Mouse (Mus musculus): ENCODE results near the gene Tmprss13. TPM values are rescaled to one million over a fixed set of nuclear protein-coding genes. Genes with fewer than 3 reads are reported as not detected.
A peak's percentile ranks its signal among the peaks of the same experiment; 100 is the strongest.

Gene Tmprss13
- total RNA-seq, 2 experiments from 2014 or later, result 2.3 to 2.8 TPM

- intact Hi-C loops (cut with DNase I), result no loop called here
- DNase-seq, result no peak
Measured at GRCm38 (mm10) chr9:45376883-45377282, 58.0 kb downstream of the Tmprss13 start.

DNA sequence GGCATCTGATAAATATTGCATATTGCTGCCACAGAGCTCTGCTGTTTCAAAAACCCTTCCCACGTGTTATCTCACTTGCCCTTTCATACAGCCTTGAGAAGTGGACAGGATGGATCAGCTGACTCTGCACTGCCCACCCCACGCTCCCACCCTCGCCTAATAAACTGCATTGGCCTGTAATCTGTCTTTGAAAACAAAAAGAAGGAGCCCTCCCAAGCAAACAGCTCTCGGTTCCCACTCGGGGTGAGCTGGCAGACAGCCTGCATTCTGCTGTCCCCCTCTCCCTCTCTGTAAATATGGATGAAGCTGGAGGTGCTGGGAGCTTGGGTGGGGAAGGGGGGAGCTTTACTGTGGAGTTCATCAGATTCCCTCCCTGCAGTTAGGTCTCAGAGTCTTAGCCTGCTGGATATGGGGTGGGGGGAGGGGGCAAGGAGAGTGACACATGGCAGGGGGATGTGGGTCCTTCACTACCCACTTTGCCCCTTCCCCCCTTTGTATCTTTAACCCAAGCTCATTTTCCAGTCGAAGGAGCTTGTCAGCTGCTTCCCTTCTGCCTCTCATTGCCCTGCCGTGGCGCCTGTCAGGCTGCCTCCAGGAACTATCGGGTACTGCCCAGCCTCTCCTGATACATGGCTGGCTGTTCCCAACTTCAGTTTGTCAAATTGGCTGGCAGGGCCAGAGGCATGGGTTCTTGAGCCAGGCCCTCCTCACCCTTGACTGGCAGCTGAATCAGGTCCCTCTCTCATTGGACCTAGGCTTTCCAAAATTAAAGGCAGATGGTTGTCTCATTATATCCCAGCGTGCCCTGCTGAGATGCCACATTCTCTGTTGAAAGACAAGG, 61.7 kb downstream of the Tmprss13 start:
- intact Hi-C loops (cut with DNase I), result no loop called here
- DNase-seq, result no peak

- no peak for DNase-seq
- intact Hi-C loops (cut with DNase I), result no loop called here
Measured at GRCm38 (mm10) chr9:45382336-45382735, 63.4 kb downstream of the Tmprss13 start.

DNA sequence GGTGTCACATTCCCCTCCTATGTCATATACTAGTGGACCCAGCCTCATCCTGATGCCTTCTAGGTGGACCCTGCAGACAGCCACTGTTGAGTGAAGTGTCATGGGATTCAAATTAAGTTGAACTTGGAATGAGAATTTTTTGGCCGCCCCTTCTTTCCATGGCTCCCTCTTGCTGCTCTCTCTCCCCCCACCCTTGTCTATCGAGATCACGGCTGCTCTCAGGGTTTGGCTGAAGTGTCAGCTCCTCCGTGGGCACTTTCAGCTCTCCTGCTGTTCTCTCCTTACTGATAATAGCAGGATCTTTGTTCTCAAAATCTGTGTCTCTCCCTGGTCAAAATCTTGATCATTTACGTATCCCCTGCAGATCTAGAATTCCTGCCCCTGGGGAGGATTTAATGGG, 63.9 kb downstream of the Tmprss13 start:
- no peak for DNase-seq
- intact Hi-C loops (cut with DNase I), result no loop called here

DNA sequence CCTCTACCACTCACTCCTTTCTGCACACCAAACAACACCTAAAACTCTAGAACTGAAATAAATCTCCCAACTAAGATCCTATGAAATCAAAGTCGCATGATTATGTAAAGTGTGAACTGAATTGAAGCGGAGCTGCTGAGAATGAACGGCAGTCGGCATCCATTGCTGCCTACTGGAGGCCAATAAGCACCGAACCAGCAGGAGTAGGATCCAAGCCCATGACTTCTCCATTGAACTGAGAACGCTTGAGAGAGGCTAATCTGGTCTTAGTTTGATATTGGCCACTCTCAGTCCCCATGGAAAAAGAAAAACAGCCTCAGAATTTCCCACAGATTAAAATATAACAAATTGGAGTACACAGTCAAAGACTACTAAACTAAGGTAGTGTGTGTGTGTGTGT, 65.0 kb downstream of the Tmprss13 start:
- intact Hi-C loops (cut with DNase I), result no loop called here
- DNase-seq, result no peak

GRCm38 (mm10) chr9:45386698-45387097, 67.8 kb downstream of the Tmprss13 start:
- intact Hi-C loops (cut with DNase I), result no loop called here
- no peak for DNase-seq

DNA sequence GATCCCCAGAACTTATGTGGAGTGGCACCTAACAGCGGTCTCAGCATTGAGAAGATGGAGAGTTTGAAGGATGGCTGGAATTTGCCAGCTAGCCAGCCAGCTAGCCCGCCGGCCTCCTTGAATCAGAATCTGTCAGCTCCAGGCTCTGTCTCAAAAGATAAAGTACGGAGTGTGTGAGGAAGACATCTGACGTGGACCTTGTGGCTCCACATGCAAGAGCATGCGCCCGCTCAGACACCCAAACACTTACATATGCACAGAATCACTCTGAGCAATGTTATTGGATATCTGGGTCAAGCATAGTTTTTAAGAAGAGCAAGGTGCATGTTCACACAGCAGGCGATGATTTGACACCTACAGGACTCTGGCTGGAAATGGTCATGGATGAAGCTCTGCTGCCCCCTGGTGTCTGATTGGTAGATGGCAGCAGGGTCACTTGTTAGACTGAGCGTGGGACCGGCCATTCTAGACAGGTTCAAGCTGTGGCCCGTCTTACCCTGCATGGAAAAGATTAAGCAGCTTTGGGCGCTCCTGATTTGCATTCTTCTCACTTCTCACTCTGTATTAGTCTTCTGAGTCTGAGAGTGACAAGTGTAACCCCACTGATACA, 69.6 kb downstream of the Tmprss13 start:
- DNase-seq, result peak; percentile 88 to 93
- intact Hi-C loops (cut with DNase I), result loop anchor here (1.0 kb wide), 3 partner anchors 43 to 167 kb away; no protein-coding TSS in a partner anchor

- no peak for DNase-seq
- intact Hi-C loops (cut with DNase I), result no loop called here
Measured at GRCm38 (mm10) chr9:45389596-45389995, 70.7 kb downstream of the Tmprss13 start.

DNA sequence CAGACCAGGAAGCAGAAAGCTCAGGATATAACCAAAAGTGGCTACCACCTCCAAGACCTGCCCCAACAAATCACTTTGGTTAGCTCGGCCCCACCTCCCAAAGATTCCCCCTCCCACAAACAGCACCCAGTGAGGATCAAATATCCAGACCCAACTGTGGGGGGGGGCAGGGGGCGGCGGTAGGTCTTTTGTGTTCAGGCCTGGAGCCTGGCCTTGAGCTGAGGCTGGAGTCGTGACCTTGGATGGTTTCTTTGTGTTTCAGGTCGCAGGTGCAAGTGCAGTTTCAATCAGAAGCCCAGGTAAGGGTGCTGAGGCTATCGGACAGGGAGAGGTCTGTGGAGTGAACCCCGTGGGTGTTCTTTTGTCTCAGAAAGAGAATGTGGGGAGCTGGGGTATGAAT, 72.4 kb downstream of the Tmprss13 start:
- intact Hi-C loops (cut with DNase I), result no loop called here
- no peak for DNase-seq

DNA sequence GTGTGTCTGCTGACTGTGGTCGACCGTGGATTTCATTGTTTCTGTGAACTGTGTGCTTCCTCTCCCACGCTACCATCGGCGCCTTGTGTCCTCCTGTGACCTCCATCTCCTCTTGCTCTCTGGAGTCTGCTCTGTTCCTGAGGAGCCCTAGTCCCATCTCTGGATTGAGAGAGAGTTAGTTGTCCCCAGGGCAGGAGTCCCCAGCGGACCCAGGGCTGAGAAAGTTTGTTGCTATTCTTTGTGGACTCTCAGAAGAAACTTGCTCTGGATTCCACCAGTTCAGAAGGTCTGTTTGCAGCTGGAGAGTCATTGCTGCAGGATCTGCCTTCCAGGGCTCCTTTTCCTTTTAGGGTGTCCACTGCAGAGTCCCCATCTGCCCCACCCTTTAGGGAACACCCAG, 76.3 kb downstream of the Tmprss13 start:
- DNase-seq, result no peak
- intact Hi-C loops (cut with DNase I), result no loop called here

DNA sequence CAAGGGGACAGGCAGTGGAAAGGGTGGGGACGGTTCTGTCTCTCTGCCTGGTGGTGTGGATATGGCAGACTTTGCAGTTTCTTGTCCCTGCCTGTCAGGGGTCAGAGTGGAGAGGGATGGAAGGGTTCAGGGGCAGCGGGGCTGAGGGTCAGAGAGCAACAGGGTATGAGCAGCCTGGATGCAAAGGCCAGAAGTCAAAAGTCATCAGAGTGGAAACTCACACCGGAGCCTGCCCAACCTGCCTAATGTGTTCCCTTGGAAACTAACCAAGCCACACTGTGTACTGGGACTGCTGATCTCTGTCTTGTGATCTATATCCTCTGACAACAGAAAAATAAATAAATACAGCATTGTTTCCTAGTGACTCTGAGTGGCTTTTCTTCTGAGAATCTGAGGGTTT, 76.9 kb downstream of the Tmprss13 start:
- no peak for DNase-seq
- intact Hi-C loops (cut with DNase I), result no loop called here

Other genes starting within 250 kb of the Tmprss13 start
- gene Jaml, start 239.9 kb upstream of the Tmprss13 start, total RNA-seq (2021), result under 1 TPM; 0.19 to 0.59 TPM
- 1 to 10 TPM; 1.2 to 1.4 TPM for gene Scn2b, start 201.3 kb upstream of the Tmprss13 start, total RNA-seq (2021)
- 1 to 10 TPM; 1.3 to 1.7 TPM for gene Scn4b, start 180.7 kb upstream of the Tmprss13 start, total RNA-seq (2021)
- gene BC049352, start 137.1 kb upstream of the Tmprss13 start, total RNA-seq (2021), result not detected
- gene Tmprss4, start 115.0 kb upstream of the Tmprss13 start, total RNA-seq (2021), result under 1 TPM in 1 of 2 experiments, not detected in 1; 0.12 TPM
- 1 to 10 TPM; 1.6 TPM for gene Il10ra, start 50.0 kb upstream of the Tmprss13 start, total RNA-seq (2021)
- 10 to 100 TPM; 18.2 to 20.9 TPM for gene Fxyd6, start 51.1 kb downstream of the Tmprss13 start, total RNA-seq (2021)
- gene Fxyd2, start 80.6 kb downstream of the Tmprss13 start, total RNA-seq (2021), result 1 to 10 TPM; 1.5 to 2.3 TPM
- not detected for gene Dscaml1, start 107.5 kb downstream of the Tmprss13 start, total RNA-seq (2021)